Mouse (Mus musculus) urinary bladder, postnatal 4 days (tissue): Measurements from ENCODE around the gene Itga9.

ENCODE experiments used
- DNase-seq, 2 experiments: peaks; one replicate each; pipeline ENCODE4 v3.0.0; 2021 to 2022; ENCODE audit warnings: low spot score in 2 of 2

The Itga9 gene

DNA sequence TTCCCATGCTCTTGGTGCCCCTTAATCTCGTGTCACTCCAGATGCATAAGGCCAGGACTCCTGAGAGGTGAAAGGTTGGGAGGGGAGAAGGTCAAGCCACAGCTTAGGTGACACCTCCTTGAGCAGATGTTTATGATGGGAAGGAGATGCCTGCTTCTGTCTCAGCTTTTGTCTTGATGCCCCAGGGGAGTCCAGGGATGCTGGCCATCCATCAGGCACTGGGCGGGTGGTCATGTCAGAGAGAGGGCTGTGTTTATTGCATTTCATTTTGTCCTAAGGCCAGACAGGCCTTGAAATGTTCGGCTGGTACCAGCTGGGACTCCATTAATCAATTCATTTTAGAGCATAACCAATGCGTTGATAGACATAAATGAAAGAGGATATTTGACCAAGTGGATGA, 81.8 kb downstream of the Itga9 start:
- no peak for DNase-seq

DNA sequence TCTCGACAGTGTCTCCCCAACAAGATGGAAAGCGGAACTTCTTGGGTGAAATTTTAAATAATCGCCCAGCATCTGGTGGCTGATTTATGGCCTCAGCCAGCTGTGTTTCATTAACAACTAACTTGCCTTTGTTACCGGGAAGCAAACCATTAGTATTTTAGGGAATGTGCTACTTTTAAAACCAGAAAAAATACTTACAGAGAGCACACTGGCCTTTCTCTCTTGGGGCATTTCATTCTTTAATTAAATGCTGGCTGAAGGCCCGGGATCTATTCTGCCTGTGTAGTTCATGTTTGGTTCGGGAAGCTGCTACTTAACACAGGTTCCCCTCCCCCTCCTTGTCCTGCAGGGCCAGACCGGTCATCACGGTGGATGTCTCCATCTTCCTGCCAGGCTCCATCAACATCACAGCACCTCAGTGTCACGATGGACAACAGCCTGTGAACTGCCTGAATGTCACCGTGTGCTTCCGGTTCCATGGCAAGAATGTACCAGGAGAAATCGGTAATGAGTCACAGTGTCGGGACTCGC, 82.5 kb downstream of the Itga9 start:
- DNase-seq, result no peak

DNA sequence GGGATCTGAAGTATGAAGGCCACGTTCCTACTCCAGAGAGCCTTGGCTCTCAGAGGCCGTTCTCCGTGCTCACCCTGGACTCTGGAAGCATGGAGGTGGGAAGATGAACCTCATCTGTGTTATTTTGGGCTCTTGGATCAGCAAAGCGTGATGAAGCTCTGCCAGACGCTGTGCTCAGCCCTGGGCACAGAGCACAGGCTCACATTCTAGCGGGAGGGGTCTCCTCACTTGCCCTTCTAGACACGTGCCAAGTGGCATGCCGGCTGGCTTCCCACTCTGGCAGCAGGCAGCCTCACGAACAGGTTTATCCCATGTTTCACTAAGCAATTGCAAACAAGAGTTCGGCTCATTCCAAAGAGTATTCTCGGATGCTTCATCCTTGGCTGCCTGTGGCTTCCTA, 86.8 kb downstream of the Itga9 start:
- DNase-seq, result no peak

DNA sequence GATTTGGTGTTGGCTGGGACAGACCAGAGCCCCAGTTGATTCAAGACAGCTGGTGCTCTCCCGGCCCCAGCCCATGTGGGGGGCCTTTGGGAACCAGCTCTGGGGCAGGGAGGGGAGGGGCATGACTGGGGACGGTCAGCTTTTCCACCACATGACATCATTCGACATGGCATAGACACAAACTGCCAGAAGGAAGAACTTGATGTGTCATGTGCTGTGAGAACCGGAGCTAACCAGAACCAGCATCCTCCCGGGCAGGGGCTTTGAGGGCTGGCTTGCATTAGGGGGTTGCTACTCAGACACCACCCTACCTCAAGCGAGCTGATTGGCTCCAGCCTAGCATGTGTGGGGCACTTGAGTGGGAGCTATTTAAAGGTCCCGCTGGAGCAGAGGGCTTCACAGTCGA, 87.9 kb downstream of the Itga9 start:
- DNase-seq, result no peak

DNA sequence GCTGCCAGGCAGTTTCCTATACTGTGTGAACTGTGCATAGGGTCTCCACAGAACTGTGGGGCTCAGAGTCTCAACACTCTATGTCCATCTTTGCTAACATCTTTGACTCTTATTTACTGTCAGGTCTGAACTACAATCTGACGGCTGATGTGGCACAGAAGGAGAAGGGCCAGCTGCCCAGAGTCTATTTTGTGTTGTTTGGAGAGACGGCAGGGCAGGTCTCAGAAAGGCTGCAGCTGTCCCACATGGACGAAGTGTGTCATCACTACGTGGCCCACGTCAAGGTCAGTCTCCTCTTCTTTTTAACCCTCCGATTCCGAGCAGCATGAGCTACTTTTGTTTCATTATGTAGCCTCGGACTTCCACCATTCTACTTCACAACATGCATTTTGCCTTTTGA, 91.7 kb downstream of the Itga9 start:
- no peak for DNase-seq

DNA sequence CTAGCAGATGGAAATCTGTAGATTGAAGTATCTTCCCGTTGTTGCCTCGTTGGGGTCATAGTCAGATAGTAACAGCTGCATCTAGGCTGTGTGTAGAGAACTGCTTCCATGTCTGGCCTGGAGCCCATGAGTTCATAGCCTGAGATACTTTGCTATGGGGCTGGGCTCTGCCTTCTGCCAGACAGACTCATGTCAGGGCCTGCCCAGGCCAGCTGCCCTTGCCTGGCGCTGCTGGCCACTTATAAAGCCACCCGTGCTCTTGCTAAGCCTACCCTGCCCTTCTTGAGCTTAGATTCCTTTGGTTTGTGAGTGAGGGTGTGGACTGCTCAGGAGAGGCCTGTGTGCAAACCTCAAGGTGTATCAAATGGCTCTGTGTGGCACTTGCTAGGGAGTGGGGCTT, 93.2 kb downstream of the Itga9 start:
- no peak for DNase-seq

DNA sequence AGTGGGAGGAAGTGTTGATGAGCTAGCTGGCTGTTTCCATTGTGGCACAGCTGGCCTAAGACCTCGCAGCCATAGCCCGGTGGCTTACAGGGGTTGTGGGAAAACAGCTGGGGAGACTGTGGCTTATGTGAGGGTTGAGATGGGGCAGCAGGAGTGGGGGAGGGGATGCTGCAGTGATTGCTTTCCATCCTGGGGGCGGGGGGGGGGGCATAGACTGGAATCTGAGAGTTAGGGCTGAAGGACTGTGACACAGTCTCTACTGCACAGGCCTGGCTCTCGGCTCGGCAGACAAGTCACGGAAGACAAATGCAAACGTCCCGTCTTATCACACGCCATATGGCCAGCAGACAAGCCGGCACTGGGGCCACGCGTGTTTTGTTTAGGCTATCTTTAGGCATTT, 94.4 kb downstream of the Itga9 start:
- no peak for DNase-seq

DNA sequence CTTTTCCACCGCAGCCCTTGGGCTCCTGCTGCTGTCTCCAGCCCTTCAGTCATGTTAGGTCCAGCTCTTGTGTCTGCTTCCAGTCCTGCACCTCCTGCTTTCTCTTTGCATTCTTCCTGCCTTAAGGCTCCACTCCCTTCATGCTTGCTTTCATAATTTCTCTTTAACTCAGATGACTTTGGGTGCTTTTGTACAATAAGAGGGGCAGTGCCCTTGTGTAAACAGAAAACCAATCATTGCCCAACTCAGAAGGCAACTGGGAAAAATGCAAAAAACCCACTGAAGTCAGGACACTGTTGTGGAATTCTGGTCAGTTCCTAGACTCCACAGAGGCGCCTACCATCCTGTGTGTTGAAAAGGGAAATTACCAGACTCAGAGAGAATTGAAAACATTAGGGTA, 95.3 kb downstream of the Itga9 start:
- no peak for DNase-seq

DNA sequence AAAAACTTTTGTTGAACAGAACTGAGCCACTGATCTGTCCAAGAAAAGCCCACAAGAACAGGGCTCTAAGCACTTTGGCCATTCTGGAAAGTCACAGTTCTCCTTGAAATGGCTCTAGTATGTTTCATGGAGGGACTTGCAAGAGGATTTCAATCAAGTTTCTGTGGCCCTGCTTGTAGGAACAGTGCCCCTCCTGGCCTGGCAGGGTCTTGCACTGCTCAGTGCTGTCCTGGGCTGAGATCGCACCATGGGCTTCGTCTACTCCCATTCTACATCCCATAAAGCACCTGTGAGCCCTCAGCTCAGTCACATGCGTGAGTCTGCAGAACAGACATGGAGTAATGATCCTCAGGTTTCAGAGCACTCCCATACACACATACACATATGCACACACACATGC, 96.7 kb downstream of the Itga9 start:
- DNase-seq, result no peak

DNA sequence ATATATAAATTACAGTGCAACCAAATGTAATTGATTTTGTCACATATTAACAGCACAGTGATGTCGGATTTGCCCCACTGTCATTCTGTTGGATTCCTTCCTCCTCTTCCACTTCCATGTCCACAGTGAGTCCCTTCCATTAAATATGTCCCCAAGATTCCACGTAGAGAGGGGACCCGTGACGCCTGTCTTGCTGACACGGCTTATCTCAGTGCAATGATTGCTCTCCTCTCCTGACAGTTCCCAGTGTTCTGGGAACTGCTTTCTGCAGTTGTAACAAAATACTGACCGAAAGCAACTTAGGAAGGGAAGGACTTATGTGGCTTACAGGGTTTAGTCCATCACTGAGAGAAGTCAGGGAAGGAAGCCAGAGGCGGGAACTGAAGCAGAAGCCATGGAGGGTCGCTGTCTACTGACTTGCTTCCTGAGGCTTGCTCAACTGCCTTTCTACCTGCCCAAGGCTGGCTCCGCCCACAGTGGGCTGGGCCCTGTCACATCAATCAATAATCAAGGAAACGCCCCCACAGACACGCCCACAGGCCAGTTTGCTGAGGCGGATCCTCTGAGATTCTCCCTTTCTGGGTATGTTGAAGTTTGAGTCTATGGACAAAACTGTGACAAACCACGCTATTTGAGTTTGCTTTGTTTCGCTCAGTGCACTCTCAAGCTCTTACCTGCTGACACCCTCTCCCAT, 99.0 kb downstream of the Itga9 start:
- no peak for DNase-seq

DNA sequence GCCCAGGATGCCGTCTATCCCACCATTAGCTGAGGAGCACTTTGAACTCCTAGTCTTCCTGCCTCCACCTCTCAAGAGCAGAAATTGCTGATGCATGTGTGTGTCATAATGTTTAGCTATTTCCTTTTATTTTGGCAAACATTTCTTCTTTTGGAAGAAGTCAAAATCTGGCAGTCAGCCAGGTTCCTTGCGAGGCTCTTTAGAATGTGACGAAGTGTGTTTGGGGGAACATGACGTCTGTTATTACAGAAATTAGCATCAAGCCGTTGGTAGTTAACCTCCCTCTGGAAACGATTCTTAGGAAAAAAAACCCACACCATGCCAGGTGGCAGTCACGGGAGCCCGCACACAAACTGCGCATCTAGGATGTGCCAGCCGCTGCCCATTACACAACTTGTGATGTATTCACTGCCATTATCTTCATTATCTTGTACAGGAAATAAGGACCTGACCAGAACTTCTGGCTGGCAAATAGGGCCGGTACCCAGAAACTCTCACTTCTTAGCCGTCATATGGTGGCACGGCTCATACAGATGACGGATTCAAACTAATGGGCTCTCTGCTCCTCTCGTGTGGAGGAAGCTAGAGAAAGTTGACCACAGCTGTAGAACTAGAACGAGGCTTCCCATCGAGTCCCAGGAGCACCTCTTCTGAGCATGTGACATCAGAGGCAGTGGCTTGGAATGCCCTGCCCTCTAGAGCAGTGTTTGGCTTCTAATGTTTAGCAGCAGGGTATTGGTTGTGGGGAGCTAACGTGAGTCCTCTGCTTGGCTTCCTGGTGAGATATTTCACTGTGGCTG, 99.9 kb downstream of the Itga9 start:
- DNase-seq, result no peak

DNA sequence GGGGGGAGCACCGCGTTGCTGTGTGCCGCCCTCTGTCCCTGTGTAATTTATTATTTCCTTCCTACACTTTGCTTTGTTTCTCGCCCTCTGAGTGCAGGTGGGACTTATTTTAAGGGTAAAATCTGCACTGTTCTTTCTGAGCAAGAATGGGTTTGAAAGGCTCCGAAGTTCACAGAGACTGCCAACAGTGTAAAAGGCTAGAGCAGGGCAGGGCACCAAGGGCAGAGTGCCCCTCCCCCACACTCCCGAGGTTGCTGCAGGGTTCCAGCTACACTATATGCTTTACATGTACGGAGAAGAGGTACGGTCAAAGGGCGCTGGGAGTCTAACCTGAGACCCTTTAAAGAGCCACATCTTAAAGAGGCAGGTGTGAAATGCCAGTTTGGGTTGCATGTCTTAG, 104.1 kb downstream of the Itga9 start:
- DNase-seq, result no peak

DNA sequence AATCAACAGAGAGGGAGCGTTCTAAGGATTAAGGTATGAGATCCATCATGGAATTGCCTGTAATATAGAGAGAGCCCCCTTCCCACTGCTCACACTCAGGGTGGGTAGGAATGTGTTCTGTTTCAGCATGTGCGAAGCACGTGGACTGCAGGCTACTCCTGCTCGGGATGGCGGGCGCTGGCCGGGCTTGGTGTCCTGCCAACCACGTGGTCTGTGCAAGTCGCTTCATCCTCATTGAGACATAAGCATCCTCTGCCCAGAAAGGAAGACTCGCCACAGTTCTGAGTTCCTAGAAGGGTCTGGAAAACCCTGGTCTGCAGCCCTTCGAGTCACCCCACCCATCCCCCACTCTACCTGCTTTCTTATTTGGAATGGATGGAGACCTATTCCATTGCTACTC, 105.3 kb downstream of the Itga9 start:
- DNase-seq, result no peak

DNA sequence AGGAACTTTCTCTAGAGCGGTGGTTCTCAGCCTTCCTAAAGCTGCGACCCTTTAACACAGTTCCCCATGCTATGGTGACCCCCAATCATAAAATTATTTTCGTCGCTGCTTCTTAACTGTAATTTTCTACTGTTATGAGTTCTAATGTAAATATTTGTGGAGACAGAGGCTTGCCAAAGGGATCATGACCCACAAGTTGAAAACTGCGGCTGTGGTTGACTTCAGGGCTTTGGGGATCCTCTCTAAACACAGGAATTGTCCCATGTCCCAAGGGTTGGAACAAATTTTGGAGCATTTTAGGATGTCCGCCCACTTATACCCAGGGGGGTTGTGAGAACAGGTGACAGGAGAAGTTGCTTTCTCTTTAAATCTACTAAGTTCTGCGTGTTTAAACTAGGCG, 107.0 kb downstream of the Itga9 start:
- DNase-seq, result no peak

DNA sequence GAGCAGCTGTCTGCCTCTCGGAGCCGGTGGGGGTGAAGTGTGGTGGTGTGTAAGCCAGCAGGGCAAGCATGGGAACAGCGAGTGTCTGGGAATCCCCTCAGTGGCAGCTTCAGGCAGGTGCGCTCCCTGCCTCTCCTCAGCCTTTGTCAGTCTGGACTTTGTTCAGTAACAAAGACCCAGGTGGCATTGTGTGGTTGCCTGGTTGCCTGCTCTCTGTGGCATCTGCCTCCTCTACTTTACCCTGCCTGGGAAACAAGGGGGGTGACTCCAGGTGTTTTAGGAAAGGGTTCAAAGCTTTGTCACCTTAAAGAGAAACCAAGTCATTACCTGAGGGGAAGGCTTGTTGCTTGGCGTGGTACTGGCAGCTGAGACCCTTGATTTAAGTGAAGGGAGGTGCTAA, 108.0 kb downstream of the Itga9 start:
- no peak for DNase-seq

DNA sequence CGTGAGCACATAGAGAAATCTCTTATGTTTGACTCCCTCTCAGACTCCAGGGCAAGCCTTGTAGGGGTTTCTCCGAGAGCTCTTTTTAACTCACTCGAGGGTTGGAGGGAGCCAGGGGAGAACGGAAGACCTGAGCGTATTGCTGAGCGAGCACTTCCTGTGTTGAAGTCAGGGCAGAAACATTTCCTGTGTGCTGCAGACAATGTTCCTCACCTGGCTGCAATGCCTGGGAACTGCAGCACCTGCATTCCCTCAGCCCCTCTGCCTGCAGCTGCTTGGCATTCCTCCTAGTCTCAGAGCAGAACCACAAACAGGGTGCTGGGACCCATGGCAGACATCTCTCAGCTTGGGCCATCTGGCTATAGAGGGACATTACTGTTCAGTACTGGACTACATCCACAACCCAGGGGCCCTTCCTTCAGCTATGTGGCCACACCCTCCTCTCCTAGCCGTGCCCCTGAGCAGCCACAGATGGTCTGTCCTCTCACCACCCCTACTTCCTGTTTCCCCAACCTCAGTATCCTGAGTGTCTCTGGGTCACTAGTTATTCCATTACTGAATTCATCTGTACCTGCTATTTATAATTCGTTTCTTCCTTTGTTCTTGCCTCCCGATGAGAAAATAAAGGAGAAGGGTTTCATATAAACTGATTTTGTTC, 109.6 kb downstream of the Itga9 start:
- DNase-seq, result no peak

DNA sequence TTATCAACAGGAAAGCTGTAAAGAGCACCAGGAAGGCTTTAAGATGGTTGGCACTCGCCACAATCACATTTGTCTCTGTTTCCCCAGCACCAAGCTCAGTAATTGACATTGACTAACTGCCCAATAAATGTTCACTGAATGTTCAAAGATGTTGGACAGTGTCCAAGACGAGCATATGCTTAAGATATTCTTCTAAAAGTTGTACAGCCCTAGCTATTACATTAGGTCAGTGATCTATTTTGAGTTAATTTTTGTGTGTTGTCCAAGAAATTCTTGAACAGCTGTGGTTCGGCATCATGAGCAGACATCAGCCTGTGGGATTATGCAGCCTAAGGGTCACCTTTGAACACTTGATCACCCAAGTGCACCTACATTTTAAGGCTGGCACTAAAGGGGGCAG, 110.9 kb downstream of the Itga9 start:
- DNase-seq, result no peak

DNA sequence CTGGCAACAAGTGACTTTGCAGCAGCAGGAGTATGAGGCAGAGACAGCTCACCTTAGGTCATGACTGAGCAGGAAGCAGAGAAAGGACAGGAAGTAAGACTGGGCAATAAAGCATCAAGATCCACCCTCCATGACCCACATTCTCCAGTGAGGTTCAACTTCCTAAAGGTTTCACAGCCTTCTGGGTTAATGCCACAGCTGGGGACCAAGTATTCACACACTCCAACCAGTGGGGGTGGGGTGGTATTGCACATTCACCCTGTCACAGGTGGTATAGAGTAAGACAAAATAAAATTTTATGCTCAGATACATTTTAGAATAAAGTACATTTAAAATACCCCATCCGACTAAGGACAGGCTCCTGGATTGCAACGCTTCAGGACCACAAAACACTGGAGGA, 112.0 kb downstream of the Itga9 start:
- DNase-seq, result no peak

DNA sequence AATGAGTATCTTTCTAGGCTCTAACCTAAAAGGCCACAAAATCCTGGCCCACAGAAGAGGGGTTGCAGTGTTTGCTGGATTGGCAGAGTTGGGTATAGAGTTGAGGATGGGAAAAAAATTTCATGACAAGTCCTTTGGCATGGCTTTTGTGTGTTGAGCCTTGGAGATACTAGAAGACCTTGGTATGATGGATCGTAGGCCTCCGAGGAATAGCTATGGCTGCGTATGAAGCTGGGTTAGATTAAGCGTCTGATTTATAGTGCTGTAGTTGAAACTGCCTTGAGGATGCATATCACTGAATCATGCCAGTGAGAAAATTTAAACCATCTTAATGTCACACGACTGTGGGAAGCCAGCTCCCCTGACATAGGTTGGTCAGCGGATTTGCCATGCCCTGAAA, 114.6 kb downstream of the Itga9 start:
- no peak for DNase-seq

DNA sequence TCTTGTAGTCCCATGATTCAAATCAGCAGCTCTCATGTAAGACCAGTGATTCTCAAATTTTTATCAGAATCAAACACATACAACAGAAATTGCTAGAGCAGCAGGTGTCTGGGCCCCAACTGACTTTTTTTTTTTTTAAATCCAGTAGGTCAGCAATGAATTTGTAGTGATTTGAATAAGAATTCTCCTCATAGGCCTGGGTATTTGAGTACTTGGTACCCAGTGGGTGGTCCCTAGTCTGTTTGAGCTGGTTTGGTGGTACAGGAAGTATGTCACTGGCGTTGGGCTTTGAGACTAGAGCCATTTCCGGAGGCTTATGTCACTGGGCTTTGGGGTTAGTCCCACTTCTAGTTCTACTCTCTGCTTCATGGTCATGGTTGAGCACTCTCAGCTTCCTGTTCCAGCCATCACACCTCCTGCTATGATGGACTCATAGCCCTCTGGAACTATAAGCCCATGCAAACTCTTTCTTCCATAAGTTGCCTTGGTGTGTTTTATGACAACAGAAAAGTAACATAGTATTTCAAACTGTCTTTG, 116.4 kb downstream of the Itga9 start:
- DNase-seq, result no peak

DNA sequence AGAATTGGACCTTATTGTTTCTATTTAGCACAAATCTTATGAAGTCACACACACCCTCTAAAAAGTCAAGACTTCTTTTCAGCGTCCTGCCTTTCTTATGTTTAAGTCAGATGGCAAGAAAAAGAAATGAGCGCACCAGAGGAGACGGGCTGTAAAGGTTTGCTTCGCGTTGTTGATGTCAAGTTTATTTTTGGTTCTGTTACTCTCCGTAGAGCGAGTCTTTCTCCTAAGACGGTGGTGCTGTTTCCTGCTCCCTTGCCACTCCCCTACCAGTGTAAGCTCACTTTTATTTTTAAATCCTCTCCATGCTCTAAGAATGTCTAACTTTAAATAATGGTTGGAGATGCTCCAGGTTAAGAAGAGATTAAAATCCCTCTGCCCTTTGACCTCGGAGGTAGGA, 118.6 kb downstream of the Itga9 start:
- no peak for DNase-seq

DNA sequence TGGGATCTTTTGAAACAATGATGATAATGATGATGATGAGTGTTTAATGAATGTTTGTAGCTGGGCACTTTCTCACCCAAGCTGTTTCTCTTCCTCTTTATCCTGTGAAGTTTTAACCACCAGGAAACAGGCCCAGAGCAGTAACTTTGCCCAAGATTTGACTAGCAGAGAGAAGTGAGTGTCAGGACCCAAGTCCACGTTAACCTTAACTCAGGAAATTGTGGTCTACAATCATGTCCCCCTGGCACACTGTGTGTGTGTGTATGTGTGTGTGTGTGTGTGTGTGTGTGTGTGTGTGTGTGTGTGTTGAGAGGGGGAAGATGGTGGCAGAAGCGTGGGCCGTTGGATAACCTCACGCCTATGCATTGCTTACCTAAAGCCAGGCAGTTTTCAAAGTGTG, 120.1 kb downstream of the Itga9 start:
- DNase-seq, result no peak

DNA sequence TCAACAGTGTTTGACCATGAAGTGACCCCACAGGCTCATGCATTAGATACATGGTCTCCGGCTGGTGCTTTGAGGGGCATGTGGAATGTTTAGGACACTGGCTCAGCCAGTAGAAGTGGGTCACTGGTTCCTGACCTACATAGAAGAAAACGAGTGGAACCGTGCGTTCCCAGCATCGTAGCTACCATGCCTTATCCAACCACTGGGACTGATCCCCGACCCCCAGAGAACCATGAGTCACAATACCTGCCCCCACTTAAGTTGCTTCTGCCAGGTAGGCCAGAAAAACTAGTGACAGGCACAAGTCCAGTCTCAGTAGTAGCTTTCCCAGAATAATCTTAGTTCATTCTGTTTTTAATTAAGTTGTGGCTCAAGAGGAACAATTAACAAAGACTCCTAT, 121.8 kb downstream of the Itga9 start:
- DNase-seq, result no peak
